Mouse (Mus musculus) bone marrow macrophage, adult 2 months (primary cell): ENCODE data around the gene Gzmk. TPM values are rescaled to one million over a fixed set of nuclear protein-coding genes. Genes with fewer than 3 reads are reported as not detected.
"Not testable (repeated sequence)": the region's sequence is repeated elsewhere in the genome, so short reads cannot be mapped to it uniquely, and the experiment has no call there.

Source experiments
- H3K27ac ChIP-seq: 2 replicates; pipeline ENCODE4 v1.5.1; 2012; ENCODE audit warnings: low read depth, low read length; ENCODE audit not compliant: insufficient read depth
- H3K4me1 ChIP-seq: 2 replicates; pipeline ENCODE4 v1.6.1; 2012; ENCODE audit warnings: low read length; ENCODE audit not compliant: control insufficient read depth, insufficient read depth
- H3K4me3 ChIP-seq: 2 replicates; pipeline ENCODE4 v1.5.1; 2012; ENCODE audit warnings: mild to moderate bottlenecking, low read length, moderate library complexity; ENCODE audit not compliant: insufficient read depth
- CTCF ChIP-seq: IDR thresholded peaks from 2 replicates; pipeline ENCODE4 v1.5.1; 2012; ENCODE audit warnings: low read depth, mild to moderate bottlenecking, low read length, moderate library complexity
- POLR2A ChIP-seq: IDR thresholded peaks from 2 replicates; pipeline ENCODE4 v1.6.1; 2012; ENCODE audit warnings: mild to moderate bottlenecking, low read depth, low read length, borderline replicate concordance
- polyA plus RNA-seq: library from polyadenylated mRNA; stranded (reverse); fragments of >200 nt; gene quantifications from 2 replicates; pipeline ENCODE4 v1.2.4, GENCODE M21; 2012; ENCODE audit not compliant: missing spikeins, insufficient read depth, insufficient read length

Gzmk gene
- not detected in 2 replicates for polyA plus RNA-seq

GRCm38 (mm10) chr13:113225811-113226210 lies at the start of gene Gzmk:
Gene Gzmk, minus strand, starts transcription at chr13:113225908.
- Histone ChIP-seq H3K4me3 (no peak within 1 kb of the TSS), H3K4me1 (peaks cover 3% of the 10 kb centered on the region), H3K27ac (no peak within 1 kb of the TSS)
- TF ChIP-seq POLR2A (no peak), CTCF (no peak)

DNA sequence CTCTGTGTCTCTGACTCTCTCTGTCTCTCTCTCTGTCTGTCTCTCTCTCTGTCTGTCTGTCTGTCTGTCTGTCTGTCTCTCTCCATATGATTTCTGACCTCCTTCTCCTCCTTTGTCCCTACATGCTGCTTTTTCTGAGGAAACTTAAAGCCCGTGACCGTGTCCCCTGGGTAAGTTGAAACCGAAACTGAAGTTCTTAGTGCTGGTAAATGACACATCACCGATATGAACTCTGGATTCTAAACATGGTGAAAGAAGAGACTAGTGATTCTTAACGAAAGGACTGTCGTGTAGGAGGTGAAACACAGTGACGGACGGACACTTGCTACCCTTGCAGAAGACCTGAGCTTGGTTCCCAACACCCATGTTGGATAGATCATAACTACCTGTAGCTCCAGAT lies 45.5 kb upstream of the Gzmk start:
- Histone ChIP-seq H3K4me3 (no peak overlapping the region), H3K4me1 (peaks cover 5% of the 10 kb centered on the region), H3K27ac (no peak overlapping the region)
- TF ChIP-seq CTCF (no peak), POLR2A (no peak)

DNA sequence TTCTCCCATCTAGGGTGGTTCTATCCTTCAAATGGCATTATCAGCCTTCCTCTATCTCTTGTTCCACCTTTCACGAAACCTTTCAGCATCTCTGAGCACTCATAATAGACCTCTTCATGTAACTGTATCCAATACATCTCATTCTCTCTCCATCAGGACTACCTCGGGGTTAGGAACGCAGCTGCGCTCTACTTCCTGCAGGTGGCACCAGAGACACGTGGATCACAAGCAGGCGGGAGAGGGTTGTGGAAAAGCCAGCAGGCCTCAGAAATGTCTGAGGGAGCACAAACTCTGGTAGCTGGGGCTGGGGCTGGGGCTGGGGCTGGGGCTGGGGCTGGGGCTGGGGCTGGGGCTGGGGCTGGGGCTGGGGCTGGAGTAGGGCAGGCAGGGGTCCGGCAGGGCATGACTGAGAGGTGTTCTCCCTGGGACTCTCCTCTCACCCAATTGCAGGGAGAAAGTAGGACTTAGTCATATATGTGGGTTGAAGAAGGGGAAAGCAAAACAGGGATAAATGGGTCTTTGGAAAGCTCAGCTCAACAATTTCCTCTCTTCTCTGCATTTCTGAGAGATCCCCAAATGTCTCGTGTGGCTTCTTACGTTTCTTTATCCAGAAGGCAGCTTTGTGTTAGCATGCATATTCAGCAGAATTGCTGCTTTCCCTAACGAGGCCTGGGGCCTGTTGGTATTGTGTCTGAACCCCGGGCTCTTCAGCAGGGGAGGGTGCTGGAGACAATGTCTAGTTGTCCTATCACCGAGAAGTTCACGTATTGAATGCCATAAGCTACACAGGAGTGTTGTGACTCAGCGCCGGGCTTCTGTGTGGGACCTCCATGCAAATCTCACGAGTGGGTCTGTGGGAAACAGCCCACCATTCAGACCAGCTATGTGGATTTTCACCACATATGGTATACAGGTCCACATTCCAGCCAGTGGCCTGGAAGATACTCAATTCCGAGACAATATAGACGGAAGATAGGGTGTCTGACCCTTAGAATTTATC lies 44.4 kb upstream of the Gzmk start:
- H3K4me1 ChIP-seq = peaks cover 5% of the 10 kb centered on the region
- no peak overlapping the region for H3K4me3 ChIP-seq
- no peak for TF ChIP-seq POLR2A
- peak; percentile 65 for TF ChIP-seq CTCF
- H3K27ac ChIP-seq = no peak overlapping the region

GRCm38 (mm10) chr13:113267204-113267603 lies 41.5 kb upstream of the Gzmk start:
- no peak for TF ChIP-seq POLR2A
- no peak overlapping the region for H3K4me3 ChIP-seq
- H3K4me1 ChIP-seq = peaks cover 5% of the 10 kb centered on the region
- no peak overlapping the region for H3K27ac ChIP-seq

DNA sequence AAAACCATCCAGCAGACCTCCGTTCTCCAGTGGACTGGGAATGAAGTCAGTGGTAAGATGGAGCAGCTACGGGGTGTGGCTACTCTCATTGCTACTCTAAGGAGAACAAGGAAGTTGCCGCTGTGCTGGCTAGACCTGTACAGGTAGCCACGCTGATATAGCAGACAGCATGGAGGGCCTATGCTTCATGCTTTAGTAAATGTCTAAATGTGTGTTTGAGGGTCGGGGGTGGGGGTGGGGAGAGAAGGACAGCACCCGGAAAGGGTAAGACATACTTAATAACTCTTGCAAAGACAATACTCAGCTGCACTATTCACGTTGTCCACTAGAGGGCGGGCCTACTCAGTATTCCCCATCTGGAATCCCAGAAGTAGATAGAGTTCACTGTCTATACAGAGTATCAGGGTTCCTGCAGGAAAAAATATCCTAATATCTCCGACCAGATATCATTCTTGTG lies 40.8 kb upstream of the Gzmk start:
- Histone ChIP-seq H3K27ac (no peak overlapping the region), H3K4me1 (peaks cover 5% of the 10 kb centered on the region), H3K4me3 (no peak overlapping the region)
- TF ChIP-seq POLR2A = no peak
- TF ChIP-seq CTCF = peak; percentile 57

DNA sequence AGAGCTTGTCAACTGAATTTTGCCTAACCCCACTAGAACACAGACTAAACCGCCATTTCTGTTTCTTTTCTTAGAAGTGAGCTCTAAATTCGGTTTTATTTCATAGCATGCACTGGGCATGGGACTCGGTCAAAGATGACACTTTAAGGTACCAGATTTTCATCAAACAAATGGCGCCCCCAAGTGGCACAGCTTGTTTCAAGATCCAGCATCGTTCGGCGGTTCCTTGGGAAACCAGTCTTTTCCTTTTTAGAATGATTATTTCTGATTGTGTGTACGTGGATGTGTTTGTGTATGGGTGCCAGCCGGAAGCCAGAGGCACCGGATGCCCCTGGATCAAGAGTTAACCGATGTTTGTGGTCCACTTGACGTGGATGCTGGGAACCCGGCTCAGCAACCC lies 39.5 kb upstream of the Gzmk start:
- Histone ChIP-seq H3K27ac (no peak overlapping the region), H3K4me3 (no peak overlapping the region), H3K4me1 (peaks cover 5% of the 10 kb centered on the region)
- TF ChIP-seq CTCF (peak; percentile 52), POLR2A (no peak)

- H3K27ac ChIP-seq = no peak overlapping the region
- peaks cover 5% of the 10 kb centered on the region for H3K4me1 ChIP-seq
- TF ChIP-seq POLR2A (no peak), CTCF (no peak)
- no peak overlapping the region for H3K4me3 ChIP-seq
These were observed 37.1 kb upstream of the Gzmk start for GRCm38 (mm10) chr13:113262822-113263221.

GRCm38 (mm10) chr13:113259237-113259636 lies 33.5 kb upstream of the Gzmk start:
- no peak overlapping the region for H3K4me3 ChIP-seq
- TF ChIP-seq POLR2A (no peak), CTCF (no peak)
- H3K27ac ChIP-seq = no peak overlapping the region
- H3K4me1 ChIP-seq = no peaks in the 10 kb centered on the region

- Histone ChIP-seq H3K4me1 (no peaks in the 10 kb centered on the region), H3K27ac (no peak overlapping the region), H3K4me3 (no peak overlapping the region)
- TF ChIP-seq CTCF (0 out of 2 replicates have a peak, but pooled peaks have one; percentile 17), POLR2A (no peak)
These were observed 31.5 kb upstream of the Gzmk start for GRCm38 (mm10) chr13:113257190-113257589.

GRCm38 (mm10) chr13:113256766-113257165 lies 31.1 kb upstream of the Gzmk start:
- TF ChIP-seq POLR2A = no peak
- TF ChIP-seq CTCF = no peak
- Histone ChIP-seq H3K27ac (no peak overlapping the region), H3K4me1 (no peaks in the 10 kb centered on the region), H3K4me3 (no peak overlapping the region)

DNA sequence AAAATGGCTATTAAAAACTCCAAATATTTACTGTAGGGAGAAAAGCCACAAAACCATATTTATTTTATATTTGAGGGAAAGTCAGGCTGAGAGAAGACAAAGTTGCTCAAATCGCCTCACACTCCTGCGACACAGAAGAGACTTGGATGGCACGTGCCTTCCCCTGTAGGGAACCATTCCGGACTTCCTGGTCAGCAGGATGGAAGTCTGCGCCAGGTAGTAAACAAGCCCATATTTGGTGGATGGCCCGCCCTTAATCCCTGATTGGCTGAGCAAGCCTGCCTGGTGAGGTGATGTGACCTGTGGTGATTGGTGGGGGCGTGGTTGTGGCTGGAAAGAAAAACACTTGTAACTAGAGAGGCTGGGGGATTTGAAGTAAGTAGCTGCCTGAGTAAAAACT lies 26.9 kb upstream of the Gzmk start:
- H3K4me3 ChIP-seq = not testable (repeated sequence)

More for the DNA sequence above, 26.9 kb upstream of the Gzmk start:
- H3K4me1 ChIP-seq, H3K27ac ChIP-seq: not testable (repeated sequence)
